Mouse (Mus musculus): ENCODE measurements around the gene Txn1. TPM values are rescaled to one million over a fixed set of nuclear protein-coding genes. Genes with fewer than 3 reads are reported as not detected.

Txn1 gene
- polyA plus RNA-seq, 1 experiment from 2014 or later = 282 TPM

DNA sequence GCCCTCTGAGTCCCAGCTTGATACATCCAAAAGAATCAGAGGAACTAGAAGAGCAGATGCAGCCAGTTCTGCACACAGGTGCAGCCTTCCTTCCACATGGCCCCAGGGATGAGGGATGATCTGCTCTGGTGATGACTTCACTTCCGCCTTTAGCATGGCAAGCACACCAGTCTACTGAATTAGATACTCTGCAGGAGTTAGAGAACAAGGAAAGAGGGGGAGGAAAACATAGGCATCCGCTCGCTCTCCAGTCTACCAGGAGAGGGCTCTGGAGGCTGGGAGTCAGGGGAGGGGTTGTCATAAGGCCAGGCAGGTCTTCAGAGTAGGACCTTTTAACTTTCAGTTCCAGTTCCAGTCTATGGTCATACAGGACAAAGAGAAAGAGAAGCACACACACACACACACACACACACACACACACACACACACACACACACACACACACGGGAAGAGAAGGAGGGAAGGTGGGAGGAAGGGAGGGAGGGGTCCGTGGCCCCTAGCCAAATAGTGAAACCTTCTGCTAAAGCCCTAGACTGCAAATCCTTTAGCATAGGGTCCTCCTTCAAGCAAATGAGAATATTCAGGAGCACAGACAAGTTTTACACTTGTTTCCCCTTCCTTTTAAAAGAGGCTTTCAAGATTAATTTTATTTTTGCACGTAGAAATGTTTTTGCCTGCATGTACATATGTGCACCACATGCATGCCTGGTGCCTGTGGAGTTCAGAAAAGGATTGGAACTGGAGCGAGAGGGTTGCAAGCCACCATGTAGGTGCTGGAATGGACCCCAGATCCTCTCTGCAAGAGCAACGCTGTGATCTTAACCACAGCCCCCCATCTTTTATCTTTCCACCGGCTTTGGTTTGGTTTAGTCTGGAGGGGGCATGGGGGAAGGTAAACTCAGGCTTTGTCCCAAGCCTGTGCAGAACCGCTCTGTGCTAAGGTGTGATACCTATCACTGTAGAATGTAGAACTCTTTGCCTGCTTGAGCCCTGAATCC lies 41.7 kb downstream of the Txn1 start:
- WGBS = 79% methylated on average over 9 of the region's 10 CpGs
- no peak overlapping the region for H3K27ac ChIP-seq

DNA sequence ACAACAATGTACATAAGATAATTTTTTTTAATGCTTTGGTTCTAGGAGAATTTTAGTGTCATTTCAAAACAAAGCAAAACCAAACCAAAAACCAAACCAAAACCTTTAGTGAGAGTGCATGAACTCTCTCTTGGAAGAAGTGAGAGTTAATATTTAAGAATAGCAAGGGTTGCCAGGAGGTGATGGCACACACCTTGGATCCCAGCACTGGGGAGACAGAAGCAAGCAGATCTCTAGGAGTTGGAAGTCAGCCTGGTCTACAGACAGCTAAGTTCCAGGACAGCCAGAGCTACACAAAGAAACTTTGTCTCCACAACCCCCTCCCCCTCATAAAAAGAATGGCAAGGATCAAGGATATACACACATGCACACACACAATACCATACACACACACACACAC lies 43.2 kb downstream of the Txn1 start:
- no peaks in the 10 kb centered on the region for H3K9me3 ChIP-seq

More for the DNA sequence above, 41.7 kb downstream of the Txn1 start:
- peaks cover 26% of the 10 kb centered on the region; the same call in 1 of the 2 replicates for H3K27me3 ChIP-seq
- no peaks in the 10 kb centered on the region for H3K36me3 ChIP-seq
- no peak for ATAC-seq (ENCODE audit: low FRiP score)
- H3K4me2 ChIP-seq = no peak overlapping the region
- H3K4me1 ChIP-seq (replicated peaks) = peaks cover 11% of the 10 kb centered on the region
- H3K9ac ChIP-seq = no peak overlapping the region
- no peak overlapping the region for H3K4me3 ChIP-seq
- H3K9me3 ChIP-seq = no peaks in the 10 kb centered on the region

DNA sequence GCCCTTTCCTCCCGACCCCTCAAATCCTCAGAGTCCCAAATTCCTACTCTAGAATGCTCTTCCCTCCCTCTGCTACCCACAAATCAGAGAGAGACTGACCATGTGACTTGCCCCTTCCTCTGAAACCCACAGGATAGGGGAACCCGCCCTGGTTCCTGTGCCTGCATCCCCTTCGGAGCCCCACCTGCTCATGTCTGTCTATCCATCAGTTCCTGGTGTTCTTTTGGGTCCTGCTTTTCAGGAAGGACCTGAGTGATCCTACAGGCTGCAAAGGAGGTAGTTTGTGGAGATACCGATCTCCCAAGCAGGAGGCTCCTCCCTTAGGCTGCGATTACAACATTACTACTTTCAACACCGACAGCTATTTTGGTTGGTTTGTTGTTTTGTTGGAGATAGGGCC lies 47.4 kb downstream of the Txn1 start:
- Histone ChIP-seq H3K9me3 (no peaks in the 10 kb centered on the region), H3K4me1 (replicated peaks) (peaks cover 4% of the 10 kb centered on the region; the same call in 1 of the 2 replicates), H3K27me3 (no peaks in the 10 kb centered on the region), H3K4me2 (no peak overlapping the region), H3K36me3 (no peaks in the 10 kb centered on the region), H3K4me3 (no peak overlapping the region), H3K9ac (no peak overlapping the region), H3K27ac (no peak overlapping the region)
- ATAC-seq (ENCODE audit: low FRiP score) = no peak
- 87% methylated on average over 6 of the region's 6 CpGs for WGBS

More for the DNA sequence above, 43.2 kb downstream of the Txn1 start:
- Histone ChIP-seq H3K27ac (no peak overlapping the region), H3K36me3 (no peaks in the 10 kb centered on the region), H3K4me2 (no peak overlapping the region), H3K9ac (no peak overlapping the region), H3K4me1 (replicated peaks) (peaks cover 11% of the 10 kb centered on the region), H3K27me3 (peaks cover 26% of the 10 kb centered on the region; the same call in 1 of the 2 replicates), H3K4me3 (no peak overlapping the region)
- ATAC-seq (ENCODE audit: low FRiP score) = no peak

DNA sequence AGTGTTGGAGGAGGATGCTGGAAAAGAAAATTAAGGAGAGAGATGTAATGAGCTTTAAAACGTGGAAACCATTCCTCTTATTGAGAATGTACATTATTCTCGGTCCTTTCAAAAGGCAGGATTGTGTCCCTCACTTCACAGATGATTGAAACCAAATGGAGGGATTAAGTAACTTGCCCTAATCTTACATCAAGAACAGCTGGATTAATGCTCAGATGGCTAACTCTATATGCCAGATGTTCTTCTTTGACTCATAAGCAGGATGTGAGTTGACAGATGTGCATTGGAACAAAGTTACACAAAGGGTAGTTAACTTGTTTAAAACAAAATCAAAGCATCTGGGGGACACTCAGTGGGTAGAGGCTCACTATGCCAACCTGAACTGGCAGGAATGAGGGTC lies 49.5 kb downstream of the Txn1 start:
- Histone ChIP-seq H3K9me3 (no peaks in the 10 kb centered on the region), H3K27me3 (no peaks in the 10 kb centered on the region), H3K36me3 (no peaks in the 10 kb centered on the region), H3K4me3 (no peak overlapping the region), H3K4me2 (no peak overlapping the region), H3K4me1 (replicated peaks) (peaks cover 4% of the 10 kb centered on the region; the same call in 1 of the 2 replicates), H3K9ac (no peak overlapping the region), H3K27ac (no peak overlapping the region)
- no peak for ATAC-seq (ENCODE audit: low FRiP score)
- 62% methylated on average over 2 of the region's 2 CpGs for WGBS

DNA sequence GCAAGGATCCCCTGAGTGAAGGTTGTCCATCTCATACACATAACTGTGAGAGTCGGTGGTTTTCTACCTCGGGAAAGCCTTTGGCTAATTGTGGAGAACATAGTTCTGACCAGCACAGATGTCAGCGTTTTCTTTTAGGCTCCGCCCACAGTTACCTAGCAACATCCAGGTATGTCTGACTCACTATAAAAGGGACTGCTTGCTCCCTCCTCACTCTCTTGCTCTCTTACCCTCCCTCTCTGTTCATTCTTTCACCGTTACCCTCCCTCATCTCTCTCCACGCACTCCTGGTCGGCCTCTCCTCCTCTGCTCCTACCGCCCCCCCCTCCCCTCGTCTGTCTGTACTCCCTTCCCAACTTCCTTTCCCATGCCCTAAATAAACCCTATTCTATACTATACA lies 51.6 kb downstream of the Txn1 start:
- Histone ChIP-seq H3K27ac (no peak overlapping the region), H3K4me2 (no peak overlapping the region), H3K27me3 (no peaks in the 10 kb centered on the region), H3K9ac (no peak overlapping the region), H3K36me3 (no peaks in the 10 kb centered on the region), H3K4me1 (replicated peaks) (peaks cover 4% of the 10 kb centered on the region; the same call in 1 of the 2 replicates), H3K9me3 (no peaks in the 10 kb centered on the region), H3K4me3 (no peak overlapping the region)
- peak; percentile 62 for ATAC-seq (ENCODE audit: low FRiP score)
- WGBS = 23% methylated on average over 9 of the region's 9 CpGs

DNA sequence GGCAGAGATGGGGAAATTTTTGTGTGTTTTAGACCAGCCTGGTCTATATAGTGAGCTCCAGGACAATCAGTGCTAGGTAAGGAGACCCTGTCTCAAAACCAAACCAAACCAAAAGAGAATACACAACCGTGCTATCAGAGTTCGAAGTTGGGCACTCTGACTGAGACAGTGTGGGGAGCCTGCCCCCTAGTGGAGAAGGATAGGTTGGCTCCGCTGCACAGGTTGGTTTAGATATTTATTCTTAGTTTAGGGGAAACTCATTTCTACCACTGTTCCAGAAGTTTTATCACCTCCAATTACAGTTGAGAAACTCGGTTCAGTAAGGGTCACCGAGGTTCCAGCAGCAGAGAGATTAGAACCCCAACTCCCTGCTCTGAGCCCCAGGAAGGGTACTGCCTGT lies 52.0 kb downstream of the Txn1 start:
- H3K27me3 ChIP-seq = no peaks in the 10 kb centered on the region
- peak; percentile 35; the same call in 1 of the 2 replicates for ATAC-seq (ENCODE audit: low FRiP score)
- H3K9ac ChIP-seq = no peak overlapping the region
- no peak overlapping the region for H3K4me2 ChIP-seq
- no peak overlapping the region for H3K27ac ChIP-seq
- no peaks in the 10 kb centered on the region for H3K9me3 ChIP-seq
- peaks cover 4% of the 10 kb centered on the region; the same call in 1 of the 2 replicates for H3K4me1 ChIP-seq (replicated peaks)
- H3K36me3 ChIP-seq = no peaks in the 10 kb centered on the region
- 13% methylated on average over 5 of the region's 5 CpGs for WGBS
- no peak overlapping the region for H3K4me3 ChIP-seq

DNA sequence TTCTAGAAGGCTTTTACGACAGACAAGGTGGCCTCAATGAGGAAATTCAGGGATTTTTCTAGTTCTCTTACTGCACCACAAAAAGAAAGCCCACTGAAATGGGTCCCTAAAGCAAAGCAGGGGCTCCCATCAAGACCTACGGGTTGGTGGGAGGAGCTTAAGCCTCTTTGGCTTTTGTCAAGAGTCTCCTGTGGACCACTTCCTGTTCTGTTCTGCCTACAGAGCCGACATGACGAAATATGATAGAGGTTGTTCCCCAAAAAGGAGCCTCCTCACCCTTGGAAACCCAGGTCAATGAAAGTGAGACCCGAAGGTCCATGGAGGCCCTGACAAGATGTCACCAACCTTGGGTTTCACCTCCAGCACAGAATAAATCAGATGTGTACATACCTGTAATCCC lies 53.6 kb downstream of the Txn1 start:
- H3K9me3 ChIP-seq = no peaks in the 10 kb centered on the region
- 78% methylated on average over 5 of the region's 5 CpGs for WGBS
- no peaks in the 10 kb centered on the region for H3K36me3 ChIP-seq
- no peak overlapping the region for H3K4me2 ChIP-seq
- H3K27ac ChIP-seq = no peak overlapping the region
- H3K4me1 ChIP-seq (replicated peaks) = peaks cover 4% of the 10 kb centered on the region; the same call in 1 of the 2 replicates
- H3K4me3 ChIP-seq = no peak overlapping the region
- no peak for ATAC-seq (ENCODE audit: low FRiP score)
- no peaks in the 10 kb centered on the region for H3K27me3 ChIP-seq
- no peak overlapping the region for H3K9ac ChIP-seq

DNA sequence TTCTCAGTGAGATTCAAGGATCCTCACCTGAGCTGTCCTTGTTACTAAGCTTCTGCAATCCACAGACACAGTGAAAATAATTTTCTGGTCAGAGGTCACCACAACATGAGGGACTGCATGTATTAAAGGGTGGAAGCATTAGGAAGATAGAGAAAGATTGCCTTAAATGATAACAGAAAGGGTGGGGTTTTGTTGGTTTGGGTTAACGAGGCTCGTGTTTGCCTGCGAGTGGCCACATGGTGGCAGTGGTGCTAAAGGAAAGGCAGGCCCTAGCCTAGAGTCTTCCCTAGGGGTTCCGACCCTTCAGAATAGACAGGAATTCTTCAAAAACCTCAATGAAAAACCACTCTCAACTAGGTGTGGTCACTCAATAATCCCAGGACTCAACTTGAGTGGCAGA lies 55.0 kb downstream of the Txn1 start:
- peaks cover 4% of the 10 kb centered on the region; the same call in 1 of the 2 replicates for H3K4me1 ChIP-seq (replicated peaks)
- no peak overlapping the region for H3K4me3 ChIP-seq
- no peak; the same call in 1 of the 2 replicates for ATAC-seq (ENCODE audit: low FRiP score)
- H3K27me3 ChIP-seq = no peaks in the 10 kb centered on the region
- H3K9me3 ChIP-seq = no peaks in the 10 kb centered on the region
- WGBS = 17% methylated on average over 4 of the region's 4 CpGs
- no peak overlapping the region for H3K27ac ChIP-seq
- no peaks in the 10 kb centered on the region for H3K36me3 ChIP-seq
- H3K9ac ChIP-seq = no peak overlapping the region
- H3K4me2 ChIP-seq = no peak overlapping the region

DNA sequence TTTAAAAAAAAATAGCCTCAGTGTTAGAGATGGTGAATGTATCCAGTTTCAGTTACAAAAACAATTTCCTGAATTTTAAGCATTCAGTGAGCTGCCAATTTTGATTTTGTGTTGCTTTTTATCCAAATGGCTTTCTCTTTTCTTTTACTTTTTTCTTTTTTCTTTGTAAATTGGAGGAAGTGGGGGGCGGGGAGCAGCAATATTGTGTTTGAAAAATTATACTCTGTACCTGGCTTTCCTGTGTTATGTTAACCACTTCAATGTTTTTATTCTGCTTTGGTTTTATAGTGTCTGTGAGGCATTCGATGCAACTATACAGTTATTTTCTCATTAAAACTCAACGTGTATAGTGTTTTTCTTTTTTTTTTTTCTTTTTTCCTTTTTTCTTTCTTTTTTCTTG lies 59.6 kb downstream of the Txn1 start:
- Histone ChIP-seq H3K36me3 (0 out of 2 replicates have a peak, but pooled peaks cover 3% of the 10 kb centered on the region), H3K4me2 (no peak overlapping the region), H3K4me3 (no peak overlapping the region), H3K9ac (no peak overlapping the region), H3K9me3 (no peaks in the 10 kb centered on the region), H3K27ac (no peak overlapping the region), H3K27me3 (no peaks in the 10 kb centered on the region), H3K4me1 (replicated peaks) (peaks cover 18% of the 10 kb centered on the region)
- WGBS = 79% methylated on average over 3 of the region's 3 CpGs
- no peak for ATAC-seq (ENCODE audit: low FRiP score)

DNA sequence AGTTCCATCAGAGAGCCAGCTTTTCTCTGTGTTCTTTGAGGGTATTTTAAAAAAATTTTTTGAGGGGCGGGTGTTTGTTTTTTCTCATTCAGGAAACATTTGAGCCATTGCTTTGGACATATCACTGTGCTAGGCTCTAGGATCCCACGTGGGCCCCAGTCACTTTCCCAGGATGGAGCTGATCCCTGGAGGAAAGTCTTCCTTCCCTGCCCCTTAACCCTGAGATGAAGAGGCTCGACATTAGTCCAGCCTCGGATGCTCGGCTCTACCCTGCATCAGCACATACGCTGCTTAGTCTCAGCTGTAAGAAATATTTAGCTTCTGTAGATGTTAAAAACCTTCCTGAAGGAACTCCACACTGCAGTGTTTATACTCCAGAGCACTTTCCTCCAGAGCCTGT lies 60.3 kb downstream of the Txn1 start:
- no peak overlapping the region for H3K9ac ChIP-seq
- H3K4me2 ChIP-seq = no peak overlapping the region
- H3K4me3 ChIP-seq = no peak overlapping the region
- 64% methylated on average over 6 of the region's 6 CpGs for WGBS
- H3K27ac ChIP-seq = no peak overlapping the region
- no peaks in the 10 kb centered on the region for H3K27me3 ChIP-seq
- H3K9me3 ChIP-seq = no peaks in the 10 kb centered on the region
- ATAC-seq (ENCODE audit: low FRiP score) = no peak
- 0 out of 2 replicates have a peak, but pooled peaks cover 3% of the 10 kb centered on the region for H3K36me3 ChIP-seq
- peaks cover 25% of the 10 kb centered on the region for H3K4me1 ChIP-seq (replicated peaks)

DNA sequence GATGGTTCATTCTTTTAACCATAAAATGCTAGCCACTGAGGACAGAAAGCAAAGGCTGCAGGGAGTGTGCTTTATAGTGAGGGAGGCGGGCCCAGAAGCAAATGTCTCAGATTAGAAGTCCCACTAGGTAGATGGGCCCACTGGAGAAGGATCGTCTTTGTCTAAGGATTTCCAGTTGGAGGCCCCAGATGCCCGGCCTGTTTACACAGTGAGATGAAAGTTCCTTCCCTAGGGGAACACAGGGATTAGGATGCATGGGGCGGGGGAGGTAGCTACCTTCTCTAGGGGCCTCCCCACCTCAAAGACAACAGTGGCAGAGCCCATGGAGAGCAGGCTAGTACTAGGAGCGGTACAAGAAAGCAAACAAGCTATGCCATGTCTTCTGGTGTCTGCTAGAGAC lies 61.1 kb downstream of the Txn1 start:
- no peaks in the 10 kb centered on the region for H3K9me3 ChIP-seq
- H3K27ac ChIP-seq = no peak overlapping the region
- H3K27me3 ChIP-seq = no peaks in the 10 kb centered on the region
- 0 out of 2 replicates have a peak, but pooled peaks cover 3% of the 10 kb centered on the region for H3K36me3 ChIP-seq
- no peak overlapping the region for H3K9ac ChIP-seq
- ATAC-seq (ENCODE audit: low FRiP score) = no peak
- 57% methylated on average over 5 of the region's 5 CpGs for WGBS
- no peak overlapping the region for H3K4me3 ChIP-seq
- H3K4me1 ChIP-seq (replicated peaks) = peaks cover 25% of the 10 kb centered on the region
- no peak overlapping the region for H3K4me2 ChIP-seq
